Mouse (Mus musculus): ENCODE measurements around the gene Smpdl3a. TPM values are rescaled to one million over a fixed set of nuclear protein-coding genes. Genes with fewer than 3 reads are reported as not detected.
A peak's percentile ranks its signal among the peaks of the same experiment; 100 is the strongest.

Gene Smpdl3a
- total RNA-seq, 2 experiments from 2014 or later: 28.6 to 36.2 TPM

GRCm38 (mm10) chr10:57822473-57822872 lies 28.3 kb downstream of the Smpdl3a start:
- DNase-seq: no peak

GRCm38 (mm10) chr10:57828649-57829048 lies 34.5 kb downstream of the Smpdl3a start:
- DNase-seq: no peak

GRCm38 (mm10) chr10:57829621-57830020 lies 35.5 kb downstream of the Smpdl3a start:
- DNase-seq: no peak

- no peak for DNase-seq
Measured at GRCm38 (mm10) chr10:57835094-57835493, 41.0 kb downstream of the Smpdl3a start.

GRCm38 (mm10) chr10:57835982-57836381 lies 41.8 kb downstream of the Smpdl3a start:
- no peak for DNase-seq

- peak; percentile 48 for DNase-seq
Measured at GRCm38 (mm10) chr10:57841638-57842509, 47.7 kb downstream of the Smpdl3a start.

- peak; percentile 26 for DNase-seq
Measured at GRCm38 (mm10) chr10:57847916-57848682, 54.0 kb downstream of the Smpdl3a start.

Other genes starting within 250 kb of the Smpdl3a start
- 1 to 10 TPM in 1 of 2 experiments, under 1 TPM in 1; 0.61 to 1.4 TPM for gene Pkib, start 162.4 kb upstream of the Smpdl3a start, total RNA-seq (2021)
- gene Fabp7, start 9.5 kb upstream of the Smpdl3a start, total RNA-seq (2021): 1 to 10 TPM; 2.7 to 3.6 TPM